Mouse (Mus musculus): ENCODE results near the gene Capn5. TPM values are rescaled to one million over a fixed set of nuclear protein-coding genes. Genes with fewer than 3 reads are reported as not detected.

Gene Capn5
- total and polyA plus RNA-seq, 3 experiments, result 0.04 to 0.54 TPM; not detected in 1

DNA sequence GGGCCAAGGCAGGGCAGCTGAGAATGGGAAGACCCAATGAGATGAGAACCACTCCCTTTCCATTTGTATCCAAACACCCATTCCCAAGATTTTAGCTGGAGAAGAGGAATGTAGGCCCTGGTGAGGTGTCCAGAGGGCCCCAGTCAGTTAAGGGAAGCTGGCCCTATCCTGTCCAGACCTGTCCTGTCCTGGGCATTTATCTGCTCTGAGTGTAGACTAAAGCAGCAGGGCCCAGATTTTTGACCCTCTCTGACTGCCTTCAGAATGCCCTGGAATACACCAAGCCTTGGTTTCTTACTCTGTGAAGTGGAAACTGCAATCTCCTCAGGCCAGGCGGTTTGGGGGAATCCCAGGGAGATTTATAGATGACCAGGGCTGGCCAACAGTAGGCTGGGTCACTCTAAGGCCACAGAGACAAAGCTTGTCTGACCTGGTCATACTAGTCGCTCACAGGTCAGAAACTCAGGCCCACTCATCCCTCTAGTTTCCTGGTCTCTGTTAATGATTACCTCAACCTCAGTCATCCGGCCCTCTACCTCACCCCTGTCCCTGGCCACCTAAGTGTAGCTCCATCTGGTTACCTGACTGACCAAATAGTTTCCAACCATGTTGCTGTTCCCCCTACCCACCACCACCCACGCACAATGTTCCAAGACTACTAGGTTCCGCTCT is 622 bp upstream of the Capn5 start:
- DNase-seq (ENCODE audit: low read depth, low spot score), result no peak
- no peaks in the 10 kb centered on the region for H3K79me2 ChIP-seq (ENCODE audit: control insufficient read depth, insufficient read depth, low read length, poor library complexity)
- no peak for TF ChIP-seq TAL1 (IDR thresholded peaks at IDR 0.05; ENCODE audit: low read length)
- no peak for TF ChIP-seq ETS1 (IDR thresholded peaks at IDR 0.05; ENCODE audit: low read depth, low read length)
- TF ChIP-seq E2F4 (IDR thresholded peaks at IDR 0.05; ENCODE audit: borderline replicate concordance, low read depth, low read length), result no peak
- TF ChIP-seq SMC3 (IDR thresholded peaks at IDR 0.05; ENCODE audit: low read depth, low read length), result no peak
- TF ChIP-seq POLR2A (IDR thresholded peaks at IDR 0.05; ENCODE audit: control insufficient read depth in 1 of 2, insufficient read depth in 1 of 2, low read depth in 1 of 2, low read length in 2 of 2, poor library complexity in 1 of 2), result no peak
- TF ChIP-seq CHD1 (IDR thresholded peaks at IDR 0.05; ENCODE audit: low read depth, low read length), result no peak
- TF ChIP-seq TBP (IDR thresholded peaks at IDR 0.05; ENCODE audit: low read depth, low read length), result no peak
- TF ChIP-seq MXI1 (IDR thresholded peaks at IDR 0.05; ENCODE audit: low read depth, low read length), result no peak
- no peak for TF ChIP-seq MAX (IDR thresholded peaks at IDR 0.05; ENCODE audit: low read length)
- TF ChIP-seq UBTF (IDR thresholded peaks at IDR 0.05; ENCODE audit: borderline replicate concordance, insufficient read depth, low read depth, low read length), result no peak
- TF ChIP-seq USF1 (IDR thresholded peaks at IDR 0.05; ENCODE audit: low read depth, low read length), result no peak
- no peak for TF ChIP-seq NELFE (IDR thresholded peaks at IDR 0.05; ENCODE audit: low read depth, low read length)
- TF ChIP-seq MYB (IDR thresholded peaks at IDR 0.05; ENCODE audit: low read depth, low read length), result no peak
- no peak for TF ChIP-seq NRF1 (IDR thresholded peaks at IDR 0.05; ENCODE audit: insufficient read depth, low read depth, low read length, poor library complexity, severe bottlenecking)
- TF ChIP-seq HCFC1 (IDR thresholded peaks at IDR 0.05; ENCODE audit: low read depth, low read length), result no peak
- TF ChIP-seq KAT2A (conservative IDR thresholded peaks at IDR 0.05; ENCODE audit: low read depth, low read length), result no peak
- no peaks in the 10 kb centered on the region for H3K9me3 ChIP-seq (replicated peaks; ENCODE audit: insufficient read depth, low read length)
- H3K9ac ChIP-seq (ENCODE audit: control insufficient read depth, low read depth, low read length, poor library complexity, severe bottlenecking), result peak overlapping the region; percentile 71
- no peaks in the 10 kb centered on the region for H3K27me3 ChIP-seq (ENCODE audit: control insufficient read depth in 1 of 2, insufficient read depth in 2 of 2, low read length in 2 of 2)
- H3K27ac ChIP-seq (ENCODE audit: control insufficient read depth, low read depth, low read length), result no peak overlapping the region
- H3K36me3 ChIP-seq (ENCODE audit: control insufficient read depth in 1 of 2, insufficient read depth in 2 of 2, low read length in 2 of 2), result no peaks in the 10 kb centered on the region
- H3K4me3 ChIP-seq (ENCODE audit: control insufficient read depth in 1 of 2, insufficient read depth in 1 of 2, low read depth in 2 of 2, low read length in 2 of 2), result peak overlapping the region; percentile 85 to 89
- H3K4me1 ChIP-seq (ENCODE audit: control insufficient read depth in 1 of 2, insufficient read depth in 2 of 2, low read length in 2 of 2), result 0 out of 4 replicates have a peak, but pooled peaks cover 0 to 3% of the 10 kb centered on the region in 2 experiments

DNA sequence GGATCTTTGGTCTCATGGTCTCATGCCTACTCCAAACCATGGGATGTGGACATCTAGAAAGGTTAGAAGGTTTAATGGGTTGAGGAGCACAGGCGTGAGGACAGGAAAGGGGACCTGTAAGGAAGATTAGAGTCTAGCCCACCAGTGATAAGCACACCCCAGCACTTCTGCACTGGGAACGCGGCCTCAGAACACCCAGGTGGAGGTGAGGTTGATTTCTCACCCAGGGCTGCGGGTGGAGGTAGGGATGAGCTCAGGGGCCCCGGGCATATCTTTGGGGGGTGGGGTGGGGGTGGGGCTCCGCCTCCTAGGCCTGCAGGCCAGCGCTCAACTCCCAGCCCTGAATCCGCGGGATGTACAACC is 527 bp downstream of the Capn5 start:
- peak overlapping the region; percentile 71 to 89 for H3K4me3 ChIP-seq (ENCODE audit: control insufficient read depth in 1 of 2, insufficient read depth in 1 of 2, low read depth in 2 of 2, low read length in 2 of 2)
- H3K9me3 ChIP-seq (replicated peaks; ENCODE audit: insufficient read depth, low read length), result no peaks in the 10 kb centered on the region
- peak; percentile 15 for DNase-seq (ENCODE audit: low read depth, low spot score)
- H3K27me3 ChIP-seq (ENCODE audit: control insufficient read depth in 1 of 2, insufficient read depth in 2 of 2, low read length in 2 of 2), result no peaks in the 10 kb centered on the region
- 0 out of 4 replicates have a peak, but pooled peaks cover 0 to 3% of the 10 kb centered on the region in 2 experiments for H3K4me1 ChIP-seq (ENCODE audit: control insufficient read depth in 1 of 2, insufficient read depth in 2 of 2, low read length in 2 of 2)
- no peaks in the 10 kb centered on the region for H3K36me3 ChIP-seq (ENCODE audit: control insufficient read depth in 1 of 2, insufficient read depth in 2 of 2, low read length in 2 of 2)
- TF ChIP-seq NELFE (IDR thresholded peaks at IDR 0.05; ENCODE audit: low read depth, low read length), result no peak
- TF ChIP-seq TAL1 (IDR thresholded peaks at IDR 0.05; ENCODE audit: low read length), result no peak
- no peak for TF ChIP-seq ELF1 (IDR thresholded peaks at IDR 0.05; ENCODE audit: low read depth, low read length)
- no peak for TF ChIP-seq MXI1 (IDR thresholded peaks at IDR 0.05; ENCODE audit: low read depth, low read length)
- no peak for TF ChIP-seq GATA1 (IDR thresholded peaks at IDR 0.05; ENCODE audit: low read depth, low read length)
- no peak for TF ChIP-seq MAX (IDR thresholded peaks at IDR 0.05; ENCODE audit: low read length)
- TF ChIP-seq CHD1 (IDR thresholded peaks at IDR 0.05; ENCODE audit: low read depth, low read length), result no peak
- TF ChIP-seq RAD21 (IDR thresholded peaks at IDR 0.05; ENCODE audit: low read depth, low read length), result no peak
- TF ChIP-seq USF2 (IDR thresholded peaks at IDR 0.05; ENCODE audit: borderline replicate concordance in 1 of 2, insufficient read depth in 1 of 2, low read depth in 1 of 2, low read length in 2 of 2), result no peak
- no peak for TF ChIP-seq UBTF (IDR thresholded peaks at IDR 0.05; ENCODE audit: borderline replicate concordance, insufficient read depth, low read depth, low read length)
- TF ChIP-seq ZMIZ1 (IDR thresholded peaks at IDR 0.05; ENCODE audit: low read depth, low read length), result no peak
- no peak for TF ChIP-seq MYB (IDR thresholded peaks at IDR 0.05; ENCODE audit: low read depth, low read length)
- TF ChIP-seq ETS1 (IDR thresholded peaks at IDR 0.05; ENCODE audit: low read depth, low read length), result no peak
- TF ChIP-seq CTCF (IDR thresholded peaks at IDR 0.05 in 2 of 3, conservative IDR thresholded peaks at IDR 0.05 in 1 of 3; ENCODE audit: control insufficient read depth in 1 of 3, insufficient read depth in 1 of 3, low read depth in 2 of 3, low read length in 3 of 3, poor library complexity in 1 of 3, severe bottlenecking in 1 of 3), result no peak
- H3K9ac ChIP-seq (ENCODE audit: control insufficient read depth, low read depth, low read length, poor library complexity, severe bottlenecking), result no peak overlapping the region
- no peak overlapping the region for H3K27ac ChIP-seq (ENCODE audit: control insufficient read depth, low read depth, low read length)
- H3K79me2 ChIP-seq (ENCODE audit: control insufficient read depth, insufficient read depth, low read length, poor library complexity), result no peaks in the 10 kb centered on the region

Measured in MEL (cell line).